Mouse (Mus musculus): ENCODE data around the gene Lrrc75a. TPM values are rescaled to one million over a fixed set of nuclear protein-coding genes. Genes with fewer than 3 reads are reported as not detected.

Lrrc75a gene
- polyA plus RNA-seq, 3 experiments from 2014 or later = 1.8 to 2.6 (median 2.1) TPM

- no peak for ATAC-seq
Observed at GRCm38 (mm10) chr11:62645337-62645675, 3.0 kb downstream of the Lrrc75a start.

- ATAC-seq = no peak
Observed at GRCm38 (mm10) chr11:62644602-62645336, 3.6 kb downstream of the Lrrc75a start.

- no peak for ATAC-seq
Observed at GRCm38 (mm10) chr11:62643681-62644363, 4.5 kb downstream of the Lrrc75a start.

- ATAC-seq = no peak
Observed at GRCm38 (mm10) chr11:62643011-62643631, 5.2 kb downstream of the Lrrc75a start.

GRCm38 (mm10) chr11:62642023-62642844, 6.1 kb downstream of the Lrrc75a start:
- no peak for ATAC-seq

GRCm38 (mm10) chr11:62640378-62640777, 7.9 kb downstream of the Lrrc75a start:
- ATAC-seq = no peak

- no peak for ATAC-seq
Observed at GRCm38 (mm10) chr11:62638402-62638801, 9.9 kb downstream of the Lrrc75a start.

- ATAC-seq = no peak
Observed at GRCm38 (mm10) chr11:62637806-62638205, 10.5 kb downstream of the Lrrc75a start.

- no peak for ATAC-seq
Observed at GRCm38 (mm10) chr11:62637401-62637800, 10.9 kb downstream of the Lrrc75a start.

GRCm38 (mm10) chr11:62636840-62637221, 11.5 kb downstream of the Lrrc75a start:
- ATAC-seq = no peak

- no peak for ATAC-seq
Observed at GRCm38 (mm10) chr11:62636105-62636839, 12.1 kb downstream of the Lrrc75a start.

GRCm38 (mm10) chr11:62635406-62635805, 12.9 kb downstream of the Lrrc75a start:
- no peak for ATAC-seq

- ATAC-seq = no peak
Observed at GRCm38 (mm10) chr11:62631138-62631537, 17.2 kb downstream of the Lrrc75a start.

- no peak for ATAC-seq
Observed at GRCm38 (mm10) chr11:62630225-62630821, 18.0 kb downstream of the Lrrc75a start.

- ATAC-seq = no peak
Observed at GRCm38 (mm10) chr11:62629352-62630224, 18.7 kb downstream of the Lrrc75a start.

GRCm38 (mm10) chr11:62624341-62625291, 23.7 kb downstream of the Lrrc75a start:
- no peak for ATAC-seq

GRCm38 (mm10) chr11:62622850-62623249, 25.5 kb downstream of the Lrrc75a start:
- ATAC-seq = no peak

- ATAC-seq = no peak
Observed at GRCm38 (mm10) chr11:62621586-62622283, 26.6 kb downstream of the Lrrc75a start.

GRCm38 (mm10) chr11:62621079-62621478, 27.2 kb downstream of the Lrrc75a start:
- no peak for ATAC-seq

All from inflammation-experienced regulatory T-cells, adult 6 months (primary cell).